Mouse (Mus musculus) megakaryocyte progenitor cell, adult 5-6 weeks (primary cell): Measurements from ENCODE around the gene Zfp536. TPM values are rescaled to one million over a fixed set of nuclear protein-coding genes. Genes with fewer than 3 reads are reported as not detected.
"Not testable (repeated sequence)": the region's sequence is repeated elsewhere in the genome, so short reads cannot be mapped to it uniquely, and the experiment has no call there.

Source experiments
- ATAC-seq: replicated peaks from 2 replicates; pipeline ENCODE4 v1.8.0; 2016; ENCODE audit warnings: mild to moderate bottlenecking, moderate TSS enrichment, inconsistent platforms; ENCODE audit not compliant: poor library complexity
- total RNA-seq, 2 experiments: library from RNA; stranded (forward) in 1 of 2; stranded (reverse) in 1 of 2; fragments of 157-497, 149-512 nt in 1 of 2; fragments of 200-1000 nt in 1 of 2; gene quantifications; 2 replicates each; pipeline versions ENCODE4 v1.2.3 to v1.2.4; 2015 to 2017

The Zfp536 gene
- total RNA-seq, 2 experiments from 2014 or later, result not detected

GRCm38 (mm10) chr7:37768310-37768940, 5.0 kb downstream of the Zfp536 start:
- ATAC-seq, result no peak

- ATAC-seq, result no peak
These were observed 14.6 kb downstream of the Zfp536 start for GRCm38 (mm10) chr7:37758886-37759285.

GRCm38 (mm10) chr7:37753024-37753423, 20.4 kb downstream of the Zfp536 start:
- no peak for ATAC-seq

- ATAC-seq, result no peak
These were observed 27.2 kb downstream of the Zfp536 start for GRCm38 (mm10) chr7:37746133-37746761.

- no peak for ATAC-seq
These were observed 30.1 kb downstream of the Zfp536 start for GRCm38 (mm10) chr7:37743350-37743749.

- no peak for ATAC-seq
These were observed 36.2 kb downstream of the Zfp536 start for GRCm38 (mm10) chr7:37737191-37737590.

- no peak for ATAC-seq
These were observed 37.1 kb downstream of the Zfp536 start for GRCm38 (mm10) chr7:37736413-37736720.

- no peak for ATAC-seq
These were observed 37.6 kb downstream of the Zfp536 start for GRCm38 (mm10) chr7:37735707-37736412.

GRCm38 (mm10) chr7:37735101-37735500, 38.3 kb downstream of the Zfp536 start:
- no peak for ATAC-seq

GRCm38 (mm10) chr7:37734576-37734975, 38.9 kb downstream of the Zfp536 start:
- ATAC-seq, result no peak

- ATAC-seq, result no peak
These were observed 39.4 kb downstream of the Zfp536 start for GRCm38 (mm10) chr7:37733996-37734395.

- ATAC-seq, result no peak
These were observed 40.7 kb downstream of the Zfp536 start for GRCm38 (mm10) chr7:37732741-37733140.

- no peak for ATAC-seq
These were observed 45.7 kb downstream of the Zfp536 start for GRCm38 (mm10) chr7:37727746-37728145.

GRCm38 (mm10) chr7:37724002-37724790, 49.2 kb downstream of the Zfp536 start:
- no peak for ATAC-seq

GRCm38 (mm10) chr7:37723191-37723592, 50.2 kb downstream of the Zfp536 start:
- no peak for ATAC-seq

GRCm38 (mm10) chr7:37721676-37722075, 51.8 kb downstream of the Zfp536 start:
- no peak for ATAC-seq

GRCm38 (mm10) chr7:37718671-37719402, 54.6 kb downstream of the Zfp536 start:
- ATAC-seq, result no peak

- ATAC-seq, result no peak
These were observed 56.4 kb downstream of the Zfp536 start for GRCm38 (mm10) chr7:37717071-37717470.

- no peak for ATAC-seq
These were observed 56.8 kb downstream of the Zfp536 start for GRCm38 (mm10) chr7:37716626-37717025.

- no peak for ATAC-seq
These were observed 69.0 kb downstream of the Zfp536 start for GRCm38 (mm10) chr7:37704464-37704863.

- ATAC-seq, result not testable (repeated sequence)
These were observed 76.1 kb downstream of the Zfp536 start for GRCm38 (mm10) chr7:37697378-37697777.
